Mouse (Mus musculus): Measurements from ENCODE around the gene Wwox.

- TF ChIP-seq CTCF (IDR thresholded peaks at IDR 0.05 in 2 of 3, conservative IDR thresholded peaks at IDR 0.05 in 1 of 3; ENCODE audit: control insufficient read depth in 1 of 3, insufficient read depth in 1 of 3, low read depth in 2 of 3, low read length in 3 of 3, poor library complexity in 1 of 3, severe bottlenecking in 1 of 3): no peak
- no peak for TF ChIP-seq USF1 (IDR thresholded peaks at IDR 0.05; ENCODE audit: low read depth, low read length)
- TF ChIP-seq HCFC1 (IDR thresholded peaks at IDR 0.05; ENCODE audit: low read depth, low read length): no peak
- TF ChIP-seq POLR2AphosphoS2 (IDR thresholded peaks at IDR 0.05; ENCODE audit: low read length): no peak
- no peak for TF ChIP-seq TCF12 (IDR thresholded peaks at IDR 0.05; ENCODE audit: low read depth, low read length)
- no peak for TF ChIP-seq NRF1 (IDR thresholded peaks at IDR 0.05; ENCODE audit: insufficient read depth, low read depth, low read length, poor library complexity, severe bottlenecking)
- no peak for TF ChIP-seq RAD21 (IDR thresholded peaks at IDR 0.05; ENCODE audit: low read depth, low read length)
- no peak for TF ChIP-seq ETS1 (IDR thresholded peaks at IDR 0.05; ENCODE audit: low read depth, low read length)
- TF ChIP-seq POLR2A (IDR thresholded peaks at IDR 0.05; ENCODE audit: control insufficient read depth in 1 of 2, insufficient read depth in 1 of 2, low read depth in 1 of 2, low read length in 2 of 2, poor library complexity in 1 of 2): no peak
- TF ChIP-seq SIN3A (IDR thresholded peaks at IDR 0.05; ENCODE audit: low read length): no peak
- no peak for TF ChIP-seq USF2 (IDR thresholded peaks at IDR 0.05; ENCODE audit: borderline replicate concordance in 1 of 2, insufficient read depth in 1 of 2, low read depth in 1 of 2, low read length in 2 of 2)
- no peak for TF ChIP-seq RCOR1 (IDR thresholded peaks at IDR 0.05; ENCODE audit: low read depth, low read length)
- no peak for TF ChIP-seq CHD1 (IDR thresholded peaks at IDR 0.05; ENCODE audit: low read depth, low read length)
- TF ChIP-seq MAX (IDR thresholded peaks at IDR 0.05; ENCODE audit: low read length): no peak
These were observed 773.7 kb downstream of the Wwox start for GRCm38 (mm10) chr8:115213126-115213525.
